ENCODE assay signal across 20 mouse cellular contexts in the genomic region with DNA sequence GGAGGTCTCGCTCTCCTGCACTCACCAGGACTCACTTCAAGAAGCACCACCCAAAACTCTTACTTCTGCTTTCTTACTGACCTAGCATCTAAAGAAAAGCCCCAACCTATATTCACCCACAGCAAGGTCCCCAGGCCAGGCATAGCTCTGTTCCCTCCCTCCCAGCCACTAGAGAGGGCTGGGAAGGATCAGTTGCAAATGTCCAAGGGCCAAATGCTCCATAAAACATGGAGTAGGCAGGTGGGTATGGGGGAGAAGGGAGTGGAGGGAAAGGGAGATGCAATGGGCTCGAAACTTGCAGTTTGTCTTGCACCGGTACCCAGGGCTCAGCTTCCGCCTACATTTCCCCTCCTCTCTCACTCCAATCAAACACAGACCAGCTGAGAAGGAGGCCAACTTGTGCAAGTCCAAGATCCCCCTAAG. TPM values are rescaled to one million over a fixed set of nuclear protein-coding genes. Genes with fewer than 3 reads are reported as not detected.
DNase-seq lines count a peak whose midpoint lies in the region; ATAC-seq and TF ChIP-seq lines count a peak whose summit lies in the region.
"Had no signal": no experiment of that assay in that cellular context is flagged by ENCODE, and none has a peak within 500 bp of the region (broad histone marks: within the 10 kb centered on the region; RNA-seq: fewer than 3 reads in every experiment).

TSS of gene Siglecg (plus strand) at position 74 of the 423 bp plus-strand sequence.

- peak; percentile 75 for TF ChIP-seq POLR2A in CH12.LX (IDR thresholded peaks at IDR 0.05; ENCODE audit: low read depth, low read length)

- WGBS in kidney, embryonic 16.5 days: 42% methylated on average over 4 of the region's 4 CpGs
- 70% methylated on average over 4 of the region's 4 CpGs for WGBS in large intestine, adult 2 months

- H3K4me1 ChIP-seq in kidney, embryonic 16.5 days (ENCODE audit: insufficient read depth, low read length): no peaks in the 10 kb centered on the region
- H3K4me1 ChIP-seq in CH12.LX (ENCODE audit: control insufficient read depth in 1 of 2, insufficient read depth in 2 of 2): peaks cover 14 to 38% of the 10 kb centered on the region in 2 experiments
- H3K4me1 ChIP-seq: forebrain, embryonic 15.5 days; midbrain, embryonic 13.5 days; neural tube, embryonic 15.5 days had no signal

- no peak for DNase-seq in kidney, adult 9 months
- peak; percentile 75 for DNase-seq in CH12.LX (ENCODE audit: extremely low read depth)
- no peak for DNase-seq in large intestine, adult 2 months (ENCODE audit: low read depth, low spot score)
- DNase-seq in spleen, postnatal 10 days (ENCODE audit: low spot score in 2 of 2): peak; percentile 38 to 49
- DNase-seq in ovary, postnatal 10 days (ENCODE audit: low spot score): no peak
- DNase-seq in kidney, postnatal 14 days: no peak
- DNase-seq: adrenal gland, postnatal 36 days; cerebellum, adult 9-11 months; heart, postnatal 4 days; kidney, postnatal 10 days; lung, postnatal 36 days; right cerebral cortex, adult 18-20 months; thymus, adult 18-20 months had no signal

- peak; percentile 62 for ATAC-seq in kidney, embryonic 16.5 days (ENCODE audit: low FRiP score, low TSS enrichment)
- no peak for ATAC-seq in megakaryocyte-erythroid progenitor cell, adult 5-6 weeks (replicated peaks; ENCODE audit: low FRiP score, low TSS enrichment, poor library complexity, severe bottlenecking)
- ATAC-seq: forebrain, embryonic 15.5 days; midbrain, embryonic 13.5 days had no signal

- peaks cover 10% of the 10 kb centered on the region; the same call in 1 of the 2 replicates for H3K79me2 ChIP-seq in CH12.LX (replicated peaks; ENCODE audit: control insufficient read depth, extremely low read depth, insufficient read depth, poor library complexity, severe bottlenecking)

- no peak for TF ChIP-seq CTCF in CH12.LX (conservative IDR thresholded peaks at IDR 0.05 in 1 of 2, IDR thresholded peaks at IDR 0.05 in 1 of 2; ENCODE audit: low read depth in 2 of 2, low read length in 2 of 2)

- TF ChIP-seq RAD21 in CH12.LX (IDR thresholded peaks at IDR 0.05; ENCODE audit: low read depth, low read length): no peak

- dilution Hi-C loops in CH12.LX (cut with MboI; ENCODE audit: extremely low pct_ligation_motif_present, extremely low pct_unique_long_range_greater_than_20kb, low sequenced_read_pairs): no loop called here

- in situ Hi-C loops in CH12.LX (cut with MboI; ENCODE audit: low pct_ligation_motif_present, low pct_unique_long_range_greater_than_20kb, low sequenced_read_pairs): loop anchor here (25.0 kb wide), 1 partner anchor 1379 kb away; no protein-coding TSS in a partner anchor

- no peaks in the 10 kb centered on the region for H3K9me3 ChIP-seq in kidney, embryonic 16.5 days (ENCODE audit: low read length)
- no peaks in the 10 kb centered on the region for H3K9me3 ChIP-seq in CH12.LX (replicated peaks; ENCODE audit: low read length)
- H3K9me3 ChIP-seq: forebrain, embryonic 15.5 days; midbrain, embryonic 13.5 days; neural tube, embryonic 15.5 days had no signal

- no peak within 1 kb of the TSS for H3K4me2 ChIP-seq in kidney, embryonic 16.5 days (replicated peaks; ENCODE audit: low read depth, low read length)
- H3K4me2 ChIP-seq in CH12.LX (ENCODE audit: insufficient read depth, low read depth, poor library complexity, severe bottlenecking): peak within 1 kb of the TSS; percentile 81
- H3K4me2 ChIP-seq: forebrain, embryonic 15.5 days; midbrain, embryonic 13.5 days; neural tube, embryonic 15.5 days had no signal

- H3K27me3 ChIP-seq in kidney, embryonic 16.5 days (ENCODE audit: insufficient read depth, low read length): no peaks in the 10 kb centered on the region
- H3K27me3 ChIP-seq in CH12.LX (replicated peaks): no peaks in the 10 kb centered on the region
- H3K27me3 ChIP-seq: forebrain, embryonic 15.5 days; midbrain, embryonic 13.5 days; neural tube, embryonic 15.5 days; Patski had no signal

- no peak within 1 kb of the TSS for H3K9ac ChIP-seq in kidney, embryonic 16.5 days (replicated peaks; ENCODE audit: low read length)
- peak within 1 kb of the TSS; percentile 88 for H3K9ac ChIP-seq in CH12.LX (ENCODE audit: insufficient read depth, low read depth)
- H3K9ac ChIP-seq: forebrain, embryonic 15.5 days; midbrain, embryonic 13.5 days; neural tube, embryonic 15.5 days had no signal

- peak; percentile 68 for TF ChIP-seq EP300 in CH12.LX (IDR thresholded peaks at IDR 0.05; ENCODE audit: low read length)

- H3K27ac ChIP-seq in kidney, embryonic 16.5 days (ENCODE audit: low read length): no peak within 1 kb of the TSS
- H3K27ac ChIP-seq in CH12.LX (ENCODE audit: insufficient read depth, low read depth): peak within 1 kb of the TSS; percentile 87
- H3K27ac ChIP-seq: forebrain, embryonic 15.5 days; midbrain, embryonic 13.5 days; neural tube, embryonic 15.5 days had no signal

- H3K36me3 ChIP-seq in kidney, embryonic 16.5 days (ENCODE audit: insufficient read depth, low read length): no peaks in the 10 kb centered on the region
- peaks cover 20 to 35% of the 10 kb centered on the region in 2 experiments for H3K36me3 ChIP-seq in CH12.LX (replicated peaks in 1 of 2; ENCODE audit: control insufficient read depth in 1 of 2, insufficient read depth in 1 of 2, low read length in 1 of 2)
- H3K36me3 ChIP-seq: forebrain, embryonic 15.5 days; midbrain, embryonic 13.5 days; neural tube, embryonic 15.5 days had no signal

- H3K4me3 ChIP-seq in kidney, embryonic 16.5 days (ENCODE audit: low read length): no peak within 1 kb of the TSS
- H3K4me3 ChIP-seq in CH12.LX (replicated peaks in 1 of 3; ENCODE audit: low read depth in 2 of 3, low read length in 2 of 3, poor library complexity in 1 of 3): peak within 1 kb of the TSS; percentile 67 to 72 (median 69)
- H3K4me3 ChIP-seq: forebrain, embryonic 15.5 days; midbrain, embryonic 13.5 days; myocyte; neural tube, embryonic 15.5 days had no signal

TF ChIP-seq in CH12.LX, 34 proteins besides CTCF, POLR2A, EP300 and RAD21 (continues in another document):
- TF ChIP-seq NELFE (IDR thresholded peaks at IDR 0.05; ENCODE audit: low read depth, low read length) (peak; percentile 54; the same call in 1 of the 2 replicates), KAT2A (IDR thresholded peaks at IDR 0.05; ENCODE audit: insufficient replicate concordance, low read length) (no peak), RCOR1 (conservative IDR thresholded peaks at IDR 0.05; ENCODE audit: low read depth, low read length) (0 out of 2 replicates have a peak, but pooled peaks have one; percentile 9), NRF1 (IDR thresholded peaks at IDR 0.05; ENCODE audit: low read depth, low read length) (no peak), ELF1 (IDR thresholded peaks at IDR 0.05; ENCODE audit: low read depth, low read length) (peak; percentile 51; the same call in 1 of the 2 replicates), MEF2A (IDR thresholded peaks at IDR 0.05; ENCODE audit: borderline replicate concordance, low read depth, low read length) (no peak), CHD1 (IDR thresholded peaks at IDR 0.05; ENCODE audit: low read depth, low read length) (no peak), ETS1 (conservative IDR thresholded peaks at IDR 0.05; ENCODE audit: low read depth, low read length) (peak; percentile 36; the same call in 1 of the 2 replicates), BHLHE40 (IDR thresholded peaks at IDR 0.05; ENCODE audit: low read depth, low read length) (0 out of 2 replicates have a peak, but pooled peaks have one; percentile 7), E2F4 (IDR thresholded peaks at IDR 0.05; ENCODE audit: insufficient replicate concordance, low read depth, low read length) (no peak), IRF4 (IDR thresholded peaks at IDR 0.05; ENCODE audit: low read depth, low read length) (peak; percentile 46), HCFC1 (IDR thresholded peaks at IDR 0.05; ENCODE audit: low read depth, low read length) (peak; percentile 31; the same call in 1 of the 2 replicates), JUND (conservative IDR thresholded peaks at IDR 0.05; ENCODE audit: low read depth, low read length) (no peak), UBTF (IDR thresholded peaks at IDR 0.05; ENCODE audit: low read depth, low read length) (no peak), PAX5 (IDR thresholded peaks at IDR 0.05; ENCODE audit: low read length) (no peak), SMC3 (IDR thresholded peaks at IDR 0.05; ENCODE audit: low read depth, low read length) (no peak), TCF12 (IDR thresholded peaks at IDR 0.05; ENCODE audit: low read depth, low read length) (peak; percentile 18; the same call in 1 of the 2 replicates), MAZ (IDR thresholded peaks at IDR 0.05; ENCODE audit: low read depth, low read length) (no peak), POLR2AphosphoS2 (IDR thresholded peaks at IDR 0.05; ENCODE audit: low read depth, low read length) (no peak), JUN (IDR thresholded peaks at IDR 0.05; ENCODE audit: insufficient read depth, low read depth, low read length) (no peak), CHD2 (IDR thresholded peaks at IDR 0.05; ENCODE audit: low read length) (no peak), MAX (IDR thresholded peaks at IDR 0.05; ENCODE audit: low read length) (no peak), MXI1 (IDR thresholded peaks at IDR 0.05; ENCODE audit: low read depth, low read length) (no peak; the same call in 1 of the 2 replicates), ZKSCAN1 (IDR thresholded peaks at IDR 0.05; ENCODE audit: borderline replicate concordance, low read depth, low read length) (no peak), GABPA (IDR thresholded peaks at IDR 0.05; ENCODE audit: insufficient replicate concordance, low read depth, low read length) (no peak), USF2 (conservative IDR thresholded peaks at IDR 0.05; ENCODE audit: low read depth, low read length) (no peak), ZMIZ1 (IDR thresholded peaks at IDR 0.05; ENCODE audit: low read depth, low read length) (peak; percentile 25; the same call in 1 of the 2 replicates), TBP (conservative IDR thresholded peaks at IDR 0.05; ENCODE audit: low read depth, low read length) (0 out of 2 replicates have a peak, but pooled peaks have one; percentile 26), SIN3A (IDR thresholded peaks at IDR 0.05; ENCODE audit: low read length) (no peak; the same call in 1 of the 2 replicates), ZC3H11A (IDR thresholded peaks at IDR 0.05; ENCODE audit: low read depth, low read length) (no peak), ZNF384 (IDR thresholded peaks at IDR 0.05; ENCODE audit: low read depth, low read length) (no peak)

RNA-seq across cellular contexts. Expression of gene Siglecg, which starts in this region (rescaled TPM):
- polyA plus RNA-seq in kidney, embryonic 16.5 days (2015; fragmentation: Nextera tagmentation; extraction: Ambion mirVana): 1.6 and 2.4 TPM in 2 replicates
- total RNA-seq in CH12.LX (2012; rRNA removed) (28.9 and 29.7 TPM in 2 replicates), CH12.LX (2014; rRNA removed) (31.2 and 34.4 TPM in 2 replicates)
- polyA plus RNA-seq in CH12.LX (2012; ENCODE audit: insufficient read length, low read depth): 48.5 and 58.2 TPM in 2 replicates
- 12.5 and 15.7 TPM in 2 replicates for polyA plus RNA-seq in large intestine, adult 2 months (2012; rRNA removed)
- 3.1 and 4.4 TPM in 2 replicates for total RNA-seq in megakaryocyte-erythroid progenitor cell, adult 5-6 weeks (2014; fragmentation: Nextera tagmentation)
- 1.3 TPM in 1 of 2 replicates, not detected in the other for total RNA-seq in megakaryocyte-erythroid progenitor cell, adult 5-6 weeks (2017)
- polyA plus RNA-seq: forebrain, embryonic 15.5 days had no signal

Comparison
In these comparisons a context has a peak if more than half of its experiments do, and no peak if none do; other contexts are left out.
1. RNA of gene Siglecg (total RNA-seq): 28.9 to 34.4 TPM in CH12.LX; 1.3 to 4.4 TPM in megakaryocyte-erythroid progenitor cell, adult 5-6 weeks; every median in the first group is over 4 times any median in the second.
2. DNase-seq: peak in CH12.LX (single experiment) and spleen, postnatal 10 days (2 of 2); none in kidney, adult 9 months (single experiment), large intestine, adult 2 months (single experiment), ovary, postnatal 10 days (single experiment) and kidney, postnatal 14 days (single experiment).